Mouse (Mus musculus) limb, embryonic 12.5 days (tissue): ENCODE results near the gene Kcnh5. TPM values are rescaled to one million over a fixed set of nuclear protein-coding genes. Genes with fewer than 3 reads are reported as not detected.

Experiments
- ATAC-seq: fragments of 200-750 bp; cut with Nextera tagmentation; 2 replicates; pipeline ENCODE4 v1.8.0; 2017; ENCODE audit warnings: low read depth, moderate TSS enrichment; ENCODE audit not compliant: insufficient number of reproducible peaks, insufficient read depth, low FRiP score, low TSS enrichment
- H3K27ac ChIP-seq: fragments of 300-500 bp; sonication (generic); 2 replicates; pipeline ENCODE4 v1.5.1; 2016; ENCODE audit warnings: mild to moderate bottlenecking, moderate library complexity
- H3K27me3 ChIP-seq: fragments of 300-500 bp; sonication (generic); 2 replicates; pipeline ENCODE4 v1.6.1; 2016; ENCODE audit warnings: mild to moderate bottlenecking, moderate library complexity
- H3K36me3 ChIP-seq: fragments of 300-500 bp; sonication (generic); 2 replicates; pipeline ENCODE4 v1.6.1; 2016; ENCODE audit warnings: mild to moderate bottlenecking, moderate library complexity
- H3K4me1 ChIP-seq: fragments of 300-500 bp; sonication (generic); replicated peaks from 2 replicates; pipeline ENCODE4 v1.6.1; 2016
- H3K4me2 ChIP-seq: fragments of 300-500 bp; sonication (generic); 2 replicates; pipeline ENCODE4 v1.6.1; 2016; ENCODE audit warnings: mild to moderate bottlenecking, moderate library complexity
- H3K4me3 ChIP-seq: fragments of 300-500 bp; sonication (generic); replicated peaks from 2 replicates; pipeline ENCODE4 v1.5.1; 2016; ENCODE audit warnings: mild to moderate bottlenecking
- H3K9ac ChIP-seq: fragments of 300-500 bp; sonication (generic); replicated peaks from 2 replicates; pipeline ENCODE4 v1.6.1; 2016; ENCODE audit warnings: mild to moderate bottlenecking, moderate library complexity
- H3K9me3 ChIP-seq: fragments of 300-500 bp; sonication (generic); 2 replicates; pipeline ENCODE4 v1.6.1; 2016; ENCODE audit warnings: mild to moderate bottlenecking, moderate library complexity
- WGBS: fragments of 180-500 bp; shearing (Covaris S2); methylation state at CpG from one replicate; pipeline ENCODE4 v1.1.7; 2016; 5-methylcytosine and 5-hydroxymethylcytosine counted together
- polyA plus RNA-seq: library from polyadenylated mRNA; unstranded; fragments of >200 nt; fragmentation: Nextera tagmentation; extraction: Ambion mirVana; gene quantifications from 2 replicates; pipeline ENCODE4 v1.2.1, GENCODE M21; 2016

Kcnh5 gene
- polyA plus RNA-seq, 1 experiment from 2014 or later = 0.35 TPM

- WGBS = 77% methylated on average over 9 of the region's 9 CpGs
- no peak overlapping the region for H3K4me2 ChIP-seq
- no peak overlapping the region for H3K9ac ChIP-seq
- H3K36me3 ChIP-seq = no peaks in the 10 kb centered on the region
- no peak for ATAC-seq
- H3K4me1 ChIP-seq = no peaks in the 10 kb centered on the region
- no peak overlapping the region for H3K4me3 ChIP-seq
- H3K9me3 ChIP-seq = no peaks in the 10 kb centered on the region
- H3K27ac ChIP-seq = no peak overlapping the region
- H3K27me3 ChIP-seq = no peaks in the 10 kb centered on the region
These were observed 225.7 kb downstream of the Kcnh5 start for GRCm38 (mm10) chr12:74951124-74952115.

DNA sequence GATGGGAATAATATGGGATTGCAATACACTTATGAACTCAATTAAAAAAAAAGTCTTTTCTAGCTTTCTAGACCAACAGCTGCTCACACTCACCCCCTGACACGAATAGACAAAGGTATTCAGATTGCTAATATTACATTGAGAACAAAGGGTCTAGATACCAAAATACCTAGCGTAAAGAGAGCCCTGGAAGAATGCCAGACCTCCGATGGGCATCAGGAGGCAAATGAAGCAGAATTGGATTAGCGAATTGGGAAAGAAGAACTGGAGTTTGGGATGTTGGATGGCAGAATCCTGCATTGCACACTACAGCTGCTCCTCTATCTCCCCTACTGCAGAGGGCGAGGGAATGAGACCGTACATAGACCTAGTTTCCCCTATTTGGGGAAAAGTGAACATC lies 275.8 kb downstream of the Kcnh5 start:
- no peak overlapping the region for H3K4me2 ChIP-seq
- 88% methylated on average over 6 of the region's 6 CpGs for WGBS
- no peaks in the 10 kb centered on the region for H3K9me3 ChIP-seq
- H3K4me3 ChIP-seq = no peak overlapping the region
- H3K27me3 ChIP-seq = no peaks in the 10 kb centered on the region
- ATAC-seq = no peak
- no peaks in the 10 kb centered on the region for H3K36me3 ChIP-seq
- H3K9ac ChIP-seq = no peak overlapping the region
- no peak overlapping the region for H3K27ac ChIP-seq
- H3K4me1 ChIP-seq = no peaks in the 10 kb centered on the region

GRCm38 (mm10) chr12:74900777-74901176 lies 276.4 kb downstream of the Kcnh5 start:
- no peak overlapping the region for H3K4me3 ChIP-seq
- no peak overlapping the region for H3K9ac ChIP-seq
- ATAC-seq = no peak
- no peak overlapping the region for H3K4me2 ChIP-seq
- no peaks in the 10 kb centered on the region for H3K9me3 ChIP-seq
- no peaks in the 10 kb centered on the region for H3K27me3 ChIP-seq
- H3K27ac ChIP-seq = no peak overlapping the region
- H3K36me3 ChIP-seq = no peaks in the 10 kb centered on the region
- H3K4me1 ChIP-seq = no peaks in the 10 kb centered on the region

DNA sequence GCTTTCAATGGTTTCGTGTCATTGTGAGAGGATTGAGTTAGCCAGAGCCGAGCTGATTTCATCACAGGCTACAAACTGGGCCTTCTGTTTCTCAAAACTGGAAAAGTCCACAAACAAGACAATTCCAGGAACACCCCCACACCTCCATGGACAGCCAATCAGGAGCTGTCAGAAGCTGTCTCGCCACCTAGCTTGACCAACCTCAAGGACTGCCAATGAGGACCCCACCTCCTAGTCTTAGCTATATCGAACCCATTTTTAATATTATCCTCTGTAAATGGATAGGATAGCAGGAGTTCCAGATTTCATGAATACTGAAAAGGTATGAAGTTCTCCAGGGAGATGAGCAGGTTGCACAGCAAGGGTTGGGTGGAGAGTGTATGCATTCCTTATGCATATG lies 278.1 kb downstream of the Kcnh5 start:
- no peaks in the 10 kb centered on the region for H3K27me3 ChIP-seq
- no peaks in the 10 kb centered on the region for H3K4me1 ChIP-seq
- H3K36me3 ChIP-seq = no peaks in the 10 kb centered on the region
- no peak overlapping the region for H3K4me2 ChIP-seq
- WGBS = 94% methylated on average over 4 of the region's 4 CpGs
- no peak for ATAC-seq
- H3K27ac ChIP-seq = no peak overlapping the region
- H3K4me3 ChIP-seq = no peak overlapping the region
- H3K9ac ChIP-seq = no peak overlapping the region
- no peaks in the 10 kb centered on the region for H3K9me3 ChIP-seq

DNA sequence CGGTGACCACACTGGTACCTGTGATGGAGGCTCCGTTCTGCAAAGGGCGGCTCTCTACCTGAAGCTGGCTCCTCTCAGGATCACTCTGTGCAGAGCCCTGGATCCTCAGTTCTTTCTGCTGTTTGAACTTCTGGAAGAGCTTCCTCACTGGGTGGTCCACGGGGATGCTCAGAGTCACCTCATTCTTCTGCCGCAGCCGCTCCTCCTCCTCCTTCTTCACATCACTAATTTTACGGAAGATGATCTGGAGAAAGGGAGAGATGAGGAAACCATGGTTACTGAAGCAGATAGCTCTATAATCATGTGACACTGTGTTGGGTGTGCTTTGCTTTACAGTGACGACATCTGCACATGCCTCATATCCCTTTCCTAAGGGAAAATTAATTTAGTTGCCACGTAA lies 278.9 kb downstream of the Kcnh5 start:
- WGBS = 88% methylated on average over 9 of the region's 9 CpGs
- no peak for ATAC-seq
- no peak overlapping the region for H3K9ac ChIP-seq

GRCm38 (mm10) chr12:74894870-74895423 lies 282.2 kb downstream of the Kcnh5 start:
- Histone ChIP-seq H3K27ac (no peak overlapping the region), H3K4me1 (no peaks in the 10 kb centered on the region), H3K9ac (no peak overlapping the region), H3K36me3 (no peaks in the 10 kb centered on the region), H3K4me3 (no peak overlapping the region), H3K9me3 (no peaks in the 10 kb centered on the region), H3K27me3 (no peaks in the 10 kb centered on the region), H3K4me2 (no peak overlapping the region)
- ATAC-seq = no peak
- WGBS = 89% methylated on average over 11 of the region's 11 CpGs

More for the DNA sequence above, 278.9 kb downstream of the Kcnh5 start:
- no peaks in the 10 kb centered on the region for H3K36me3 ChIP-seq
- H3K4me3 ChIP-seq = no peak overlapping the region
- H3K27me3 ChIP-seq = no peaks in the 10 kb centered on the region
- H3K27ac ChIP-seq = no peak overlapping the region
- no peaks in the 10 kb centered on the region for H3K4me1 ChIP-seq
- H3K4me2 ChIP-seq = no peak overlapping the region
- H3K9me3 ChIP-seq = no peaks in the 10 kb centered on the region

- Histone ChIP-seq H3K27ac (no peak overlapping the region), H3K9me3 (no peaks in the 10 kb centered on the region), H3K4me1 (no peaks in the 10 kb centered on the region), H3K27me3 (no peaks in the 10 kb centered on the region), H3K36me3 (no peaks in the 10 kb centered on the region), H3K4me2 (no peak overlapping the region), H3K4me3 (no peak overlapping the region), H3K9ac (no peak overlapping the region)
- WGBS = 69% methylated on average over 3 of the region's 3 CpGs
- ATAC-seq = no peak
These were observed 287.7 kb downstream of the Kcnh5 start for GRCm38 (mm10) chr12:74889419-74889818.

DNA sequence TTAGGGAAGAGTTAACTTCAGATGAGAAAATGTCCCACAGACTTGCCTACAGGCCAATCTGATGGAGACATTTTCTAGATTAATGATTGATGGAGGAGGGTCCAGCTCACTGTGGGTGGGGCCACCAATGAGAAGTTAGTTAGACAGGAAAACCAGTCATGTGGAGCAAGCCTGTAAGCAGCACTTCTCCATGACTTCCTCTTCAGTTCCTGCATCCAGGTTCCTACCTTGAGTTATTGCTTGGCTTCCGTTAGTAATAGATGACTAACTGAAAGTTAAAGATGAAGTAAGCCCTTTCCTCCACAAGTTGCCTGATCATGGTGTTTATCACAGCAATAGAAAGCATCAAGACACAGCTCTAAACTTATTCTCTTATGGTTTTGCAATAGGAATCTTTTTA lies 290.1 kb downstream of the Kcnh5 start:
- no peak for ATAC-seq
- Histone ChIP-seq H3K4me2 (no peak overlapping the region), H3K4me3 (no peak overlapping the region), H3K36me3 (no peaks in the 10 kb centered on the region), H3K4me1 (no peaks in the 10 kb centered on the region), H3K27ac (no peak overlapping the region), H3K27me3 (no peaks in the 10 kb centered on the region), H3K9ac (no peak overlapping the region), H3K9me3 (no peaks in the 10 kb centered on the region)
- 93% methylated on average over 1 of the region's 1 CpGs for WGBS

GRCm38 (mm10) chr12:74881344-74881743 lies 295.8 kb downstream of the Kcnh5 start:
- H3K27me3 ChIP-seq = no peaks in the 10 kb centered on the region
- 91% methylated on average over 6 of the region's 6 CpGs for WGBS
- H3K9me3 ChIP-seq = no peaks in the 10 kb centered on the region

GRCm38 (mm10) chr12:74855666-74856065 lies 321.5 kb downstream of the Kcnh5 start:
- no peaks in the 10 kb centered on the region for H3K9me3 ChIP-seq
- H3K4me2 ChIP-seq = no peak overlapping the region
- no peak overlapping the region for H3K4me3 ChIP-seq
- no peaks in the 10 kb centered on the region for H3K4me1 ChIP-seq
- H3K27ac ChIP-seq = no peak overlapping the region
- no peak for ATAC-seq
- no peaks in the 10 kb centered on the region for H3K36me3 ChIP-seq
- no peak overlapping the region for H3K9ac ChIP-seq
- 59% methylated on average over 2 of the region's 2 CpGs for WGBS
- no peaks in the 10 kb centered on the region for H3K27me3 ChIP-seq

More at GRCm38 (mm10) chr12:74881344-74881743, 295.8 kb downstream of the Kcnh5 start:
- ATAC-seq = no peak
- Histone ChIP-seq H3K4me3 (no peak overlapping the region), H3K9ac (no peak overlapping the region), H3K4me1 (no peaks in the 10 kb centered on the region), H3K36me3 (no peaks in the 10 kb centered on the region), H3K27ac (no peak overlapping the region), H3K4me2 (no peak overlapping the region)

GRCm38 (mm10) chr12:74854263-74854662 lies 322.9 kb downstream of the Kcnh5 start:
- Histone ChIP-seq H3K4me3 (no peak overlapping the region), H3K4me2 (no peak overlapping the region), H3K4me1 (no peaks in the 10 kb centered on the region), H3K27me3 (no peaks in the 10 kb centered on the region), H3K9ac (no peak overlapping the region), H3K9me3 (no peaks in the 10 kb centered on the region), H3K27ac (no peak overlapping the region), H3K36me3 (no peaks in the 10 kb centered on the region)
- 73% methylated on average over 1 of the region's 1 CpGs for WGBS
- ATAC-seq = no peak
